Mouse (Mus musculus): ENCODE data around the gene Eif4a1.
A peak's percentile ranks its signal among the peaks of the same experiment; 100 is the strongest.
"Not testable (repeated sequence)": the region's sequence is repeated elsewhere in the genome, so short reads cannot be mapped to it uniquely, and the experiment has no call there.

Eif4a1 gene

DNA sequence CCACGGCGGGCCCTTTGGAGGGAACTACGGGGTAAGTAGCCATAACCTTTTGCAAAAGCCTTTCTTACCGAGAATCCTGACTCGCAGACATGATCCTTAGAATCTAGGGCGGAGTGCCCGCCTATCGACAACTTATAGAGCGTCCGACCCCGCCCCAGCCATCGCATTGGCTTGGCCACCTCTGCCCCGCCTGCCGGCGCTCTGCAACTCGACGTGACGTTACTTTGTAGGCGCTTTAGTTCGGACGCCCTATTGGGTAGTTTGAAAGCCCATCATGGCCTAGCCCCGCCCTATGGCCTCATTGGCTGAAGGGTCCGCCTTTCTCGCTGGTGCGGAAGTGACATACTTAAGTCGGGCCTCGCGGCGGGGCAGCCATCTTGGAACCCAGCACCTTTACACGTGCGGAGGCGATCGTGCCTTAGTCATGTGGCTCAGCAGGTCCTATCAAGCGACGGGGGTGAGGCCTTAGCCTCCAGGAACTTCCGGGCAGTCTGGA is at the start of gene Eif4a1:
TSS of gene Eif4a1 (minus strand) at position 213 of the 496 bp plus-strand sequence.
- DNase-seq (ENCODE audit: low read depth), result peak; percentile 100

DNA sequence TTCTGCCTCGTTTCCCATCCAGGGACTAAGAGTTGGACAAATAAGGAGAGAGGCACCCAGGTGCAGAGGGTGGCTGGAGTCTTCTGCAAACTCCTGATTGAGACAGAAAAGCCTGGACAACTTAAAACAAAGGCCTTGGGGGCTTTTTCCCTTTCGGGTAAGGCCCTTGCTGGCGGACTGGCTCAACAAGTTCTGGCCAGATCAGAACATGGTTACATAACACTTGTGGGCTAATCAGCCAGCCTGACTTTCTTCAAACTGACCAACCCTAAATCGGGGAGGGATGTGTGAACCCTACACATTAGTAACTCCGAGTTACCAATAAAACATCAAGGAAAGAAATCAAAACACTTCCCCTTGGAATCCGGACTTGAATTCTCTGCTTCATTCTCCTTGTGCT is 48.6 kb upstream of the Eif4a1 start:
- DNase-seq (ENCODE audit: low read depth), result no peak

- no peak for DNase-seq (ENCODE audit: low read depth)
Observed at GRCm38 (mm10) chr11:69719423-69719822, 47.2 kb upstream of the Eif4a1 start.

GRCm38 (mm10) chr11:69718661-69719060 is 46.4 kb upstream of the Eif4a1 start:
- no peak for DNase-seq (ENCODE audit: low read depth)

DNA sequence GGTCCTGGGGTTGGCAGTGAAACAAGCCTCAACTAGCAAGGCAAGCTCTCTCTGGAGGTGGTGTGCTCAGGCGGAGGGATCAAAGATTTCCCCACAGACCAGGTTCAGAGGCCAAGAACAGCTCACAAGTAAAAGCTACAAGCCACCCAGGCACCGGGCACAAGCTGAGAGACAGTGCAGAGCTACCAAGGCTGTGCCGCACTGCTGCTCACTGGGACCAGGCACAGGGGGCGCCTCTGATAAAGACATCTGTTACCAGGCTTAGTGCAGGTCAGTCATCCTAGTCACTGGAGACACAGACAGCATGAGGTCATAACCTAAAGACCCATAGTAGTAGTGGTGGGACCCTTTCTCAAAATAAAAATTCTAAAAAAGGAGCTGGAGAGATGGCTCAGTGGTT is 44.7 kb upstream of the Eif4a1 start:
- no peak for DNase-seq (ENCODE audit: low read depth)

DNA sequence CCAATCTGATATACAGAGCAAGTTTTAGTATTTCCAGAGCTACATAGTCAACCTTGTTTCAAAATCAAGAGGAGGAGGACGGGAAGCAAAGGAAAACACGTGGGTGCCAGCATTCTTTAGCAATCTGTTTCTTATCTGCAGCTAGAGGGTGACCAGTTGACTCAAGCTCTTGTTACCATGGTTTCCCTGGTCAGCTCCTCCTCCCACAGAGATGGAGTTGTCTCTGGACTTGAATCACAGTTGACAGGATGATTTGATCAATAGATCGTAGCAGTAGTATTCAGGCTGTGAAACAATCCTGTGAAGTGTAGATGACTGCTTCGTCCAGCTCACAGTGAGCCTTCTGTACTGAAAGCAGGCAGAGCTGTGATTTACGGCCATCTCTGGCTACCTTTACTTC is 43.7 kb upstream of the Eif4a1 start:
- DNase-seq (ENCODE audit: low read depth), result no peak

GRCm38 (mm10) chr11:69715482-69715881 is 43.3 kb upstream of the Eif4a1 start:
- no peak for DNase-seq (ENCODE audit: low read depth)

DNA sequence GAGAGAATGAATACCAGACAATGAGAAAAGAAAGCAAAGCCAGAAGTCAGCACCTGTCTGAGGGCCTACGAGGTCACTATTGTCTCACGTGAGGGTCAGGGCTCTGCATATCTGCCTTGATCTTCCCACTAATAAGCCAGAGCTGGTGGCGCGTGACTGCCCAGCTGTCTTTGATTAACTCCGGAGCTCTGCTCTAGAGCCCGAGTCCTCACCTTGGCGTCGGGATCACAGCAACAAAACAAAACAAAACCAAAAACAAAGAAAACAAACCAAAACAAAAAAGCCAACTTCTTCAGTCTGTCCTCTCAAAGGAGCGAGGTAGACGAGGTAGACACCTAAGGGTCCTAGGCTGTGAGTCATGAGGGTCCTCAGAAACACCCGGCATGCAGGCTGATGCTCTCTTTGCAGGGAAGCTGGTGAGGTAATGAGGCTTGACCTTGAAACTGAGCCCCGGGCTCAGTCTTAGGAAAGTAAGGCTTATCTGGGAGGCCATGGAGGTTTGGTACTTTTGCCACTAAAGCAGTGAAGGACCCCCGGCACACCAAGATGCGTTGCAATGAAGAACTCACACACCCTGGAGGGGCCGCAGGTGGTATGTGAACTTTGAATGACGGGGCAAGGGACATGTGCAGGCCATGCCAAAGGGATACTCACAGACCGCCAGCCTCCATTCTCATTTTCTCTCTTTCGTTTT is 42.6 kb upstream of the Eif4a1 start:
- DNase-seq (ENCODE audit: low read depth), result no peak

- DNase-seq (ENCODE audit: low read depth), result no peak
Observed at GRCm38 (mm10) chr11:69712954-69713672, 40.9 kb upstream of the Eif4a1 start.

DNA sequence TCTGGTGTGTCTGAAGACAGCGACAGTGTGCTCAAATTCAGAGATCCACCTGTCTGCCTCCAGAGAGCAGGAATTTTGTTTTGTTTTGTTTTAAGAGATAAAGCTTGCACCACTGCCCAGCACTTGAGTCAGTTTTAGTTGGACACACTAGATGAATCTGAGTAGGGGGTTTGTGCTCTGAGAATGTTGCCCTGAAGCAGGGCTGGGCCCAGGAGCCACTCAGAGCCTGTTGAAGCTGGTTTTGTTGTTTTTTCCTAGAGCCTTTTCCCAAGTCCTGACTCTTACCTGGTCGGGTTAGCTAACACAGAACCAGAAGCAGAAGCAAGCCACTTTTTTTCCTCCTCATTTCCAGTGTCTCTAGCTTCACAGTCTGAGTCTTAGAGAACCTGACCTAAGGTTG is 38.9 kb upstream of the Eif4a1 start:
- no peak for DNase-seq (ENCODE audit: low read depth)

DNA sequence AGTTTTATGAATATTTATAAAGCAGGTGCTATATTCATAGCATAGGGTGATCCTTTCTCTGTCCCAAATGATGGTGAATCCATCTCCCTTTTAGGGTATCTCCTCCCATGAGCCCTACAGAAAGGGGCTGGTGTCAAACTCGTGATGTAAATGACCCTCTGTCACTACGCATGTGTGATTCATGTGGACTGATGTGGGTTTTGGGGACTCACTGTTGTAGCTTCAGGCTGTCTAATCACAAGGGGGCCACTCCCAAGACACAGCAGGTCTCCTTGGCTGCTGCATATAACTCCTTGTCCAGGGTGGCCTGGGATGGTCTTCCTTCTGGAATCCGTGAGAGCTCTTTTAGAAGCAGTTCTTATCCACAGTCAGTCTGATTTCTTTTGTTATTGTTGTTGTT is 38.2 kb upstream of the Eif4a1 start:
- no peak for DNase-seq (ENCODE audit: low read depth)

GRCm38 (mm10) chr11:69709554-69710446 is 37.6 kb upstream of the Eif4a1 start:
- DNase-seq (ENCODE audit: low read depth), result no peak

GRCm38 (mm10) chr11:69708614-69709265 is 36.5 kb upstream of the Eif4a1 start:
- no peak for DNase-seq (ENCODE audit: low read depth)

DNA sequence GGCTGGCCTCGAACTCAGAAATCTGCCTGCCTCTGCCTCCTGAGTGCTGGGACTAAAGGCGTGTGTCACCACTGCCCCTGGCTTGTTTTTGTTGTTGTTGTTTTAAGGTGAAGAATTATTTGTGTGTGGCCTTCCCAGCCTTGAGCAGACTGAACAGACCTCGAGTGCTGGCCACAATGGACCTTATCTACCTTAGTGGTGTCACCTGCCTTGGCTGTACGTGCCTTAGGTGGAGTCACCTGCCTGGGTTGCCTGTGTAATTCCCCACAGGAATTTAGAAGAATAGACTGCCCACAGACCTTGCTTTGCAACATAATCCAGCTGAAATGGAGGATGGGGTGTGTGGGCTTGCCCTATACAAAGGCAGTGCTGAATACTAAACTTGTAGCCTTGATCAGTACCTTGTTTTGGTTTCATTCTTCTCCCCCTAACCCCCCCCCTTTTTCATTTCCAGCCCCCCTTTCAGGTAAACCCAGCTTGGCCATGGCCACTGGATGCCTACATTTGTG is 35.7 kb upstream of the Eif4a1 start:
- no peak for DNase-seq (ENCODE audit: low read depth)

DNA sequence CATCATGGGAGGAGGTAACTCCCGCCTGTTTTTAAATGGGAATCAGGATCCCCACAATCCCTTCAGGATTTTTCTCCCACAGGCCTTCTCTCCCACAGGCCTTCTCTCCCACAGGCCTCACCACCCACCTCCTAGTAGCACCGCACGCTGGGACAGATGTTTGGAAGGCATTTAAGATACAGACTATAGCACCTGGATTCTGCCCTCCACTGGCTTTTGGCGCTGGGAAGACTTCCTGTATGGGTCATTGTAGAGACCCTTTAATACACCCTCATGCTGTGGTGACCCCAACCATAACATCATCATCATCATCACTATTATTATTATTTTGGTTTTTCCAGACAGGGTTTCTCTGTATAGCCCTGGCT is 35.2 kb upstream of the Eif4a1 start:
- no peak for DNase-seq (ENCODE audit: low read depth)

DNA sequence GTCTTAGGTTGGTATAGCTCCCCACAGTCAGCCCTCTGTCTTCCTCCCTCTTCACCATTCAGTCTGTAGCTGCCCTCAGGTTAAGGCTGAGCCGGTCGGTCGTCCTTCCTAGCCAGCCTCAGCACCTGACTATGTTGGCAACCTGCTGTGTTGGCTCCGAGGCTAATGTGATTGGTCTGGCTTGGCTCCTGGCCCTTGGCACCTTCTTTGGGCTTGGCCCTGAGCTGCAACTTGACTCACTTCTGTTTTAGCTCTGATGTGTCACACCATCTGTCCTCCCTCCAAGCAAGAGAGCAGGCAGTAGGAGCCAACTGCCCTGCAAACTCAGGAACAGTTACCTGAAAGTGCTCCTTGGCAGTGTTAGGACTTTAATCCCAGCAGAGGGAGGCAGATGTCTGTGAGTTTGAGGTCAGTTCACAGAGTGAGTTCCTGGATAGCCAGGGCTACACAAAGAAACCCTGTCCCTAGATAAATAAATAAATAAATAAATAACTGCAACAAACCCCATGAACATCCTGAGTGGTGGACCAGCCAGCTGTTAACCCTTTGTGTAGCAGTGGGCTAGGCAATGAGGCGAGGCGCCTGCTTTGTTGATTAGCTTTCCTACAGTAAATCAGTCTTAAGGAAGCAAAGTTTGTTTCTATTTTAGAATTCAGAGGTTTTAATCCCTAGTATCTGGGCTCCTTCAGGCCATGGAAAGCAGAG is 34.7 kb upstream of the Eif4a1 start:
- no peak for DNase-seq (ENCODE audit: low read depth)

DNA sequence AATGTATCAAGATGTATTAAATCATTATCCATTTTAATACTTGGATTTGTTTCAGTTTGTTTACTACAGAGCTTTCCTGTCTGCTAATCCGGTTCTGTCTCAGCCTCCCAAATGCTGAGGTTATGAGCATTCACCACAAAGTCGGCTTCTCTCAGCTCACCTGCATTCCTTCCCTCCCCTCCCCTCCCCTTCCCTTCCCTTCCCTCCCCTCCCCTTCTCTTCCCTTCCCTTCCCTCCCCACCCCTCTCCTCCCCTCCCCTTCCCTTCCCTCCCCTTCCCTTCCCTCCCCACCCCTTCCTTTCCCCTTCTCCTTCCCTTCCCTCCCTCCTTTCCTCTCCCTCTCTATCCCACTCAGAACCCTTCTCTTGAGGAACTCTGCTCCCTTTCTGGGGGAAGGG is 32.4 kb upstream of the Eif4a1 start:
- DNase-seq (ENCODE audit: low read depth), result no peak

- no peak for DNase-seq (ENCODE audit: low read depth)
Observed at GRCm38 (mm10) chr11:69703814-69704612, 31.8 kb upstream of the Eif4a1 start.

DNA sequence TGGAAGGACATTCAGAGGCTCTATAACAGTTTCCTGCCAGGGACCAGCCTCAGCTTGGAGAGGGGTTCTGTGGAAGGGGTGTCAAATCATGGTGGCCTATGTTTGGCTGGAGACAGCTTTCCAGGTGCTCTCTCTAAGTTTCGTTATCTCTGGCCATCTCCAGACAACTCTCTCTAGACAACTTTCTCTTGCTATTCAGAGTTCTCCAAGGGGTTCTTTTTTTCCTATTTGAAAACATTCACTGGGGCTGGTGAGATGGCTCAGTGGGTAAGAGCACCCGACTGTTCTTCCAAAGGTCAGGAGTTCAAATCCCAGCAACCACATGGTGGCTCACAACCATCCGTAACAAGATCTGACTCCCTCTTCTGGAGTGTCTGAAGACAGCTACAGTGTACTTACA is 31.2 kb upstream of the Eif4a1 start:
- DNase-seq (ENCODE audit: low read depth), result not testable (repeated sequence)

DNA sequence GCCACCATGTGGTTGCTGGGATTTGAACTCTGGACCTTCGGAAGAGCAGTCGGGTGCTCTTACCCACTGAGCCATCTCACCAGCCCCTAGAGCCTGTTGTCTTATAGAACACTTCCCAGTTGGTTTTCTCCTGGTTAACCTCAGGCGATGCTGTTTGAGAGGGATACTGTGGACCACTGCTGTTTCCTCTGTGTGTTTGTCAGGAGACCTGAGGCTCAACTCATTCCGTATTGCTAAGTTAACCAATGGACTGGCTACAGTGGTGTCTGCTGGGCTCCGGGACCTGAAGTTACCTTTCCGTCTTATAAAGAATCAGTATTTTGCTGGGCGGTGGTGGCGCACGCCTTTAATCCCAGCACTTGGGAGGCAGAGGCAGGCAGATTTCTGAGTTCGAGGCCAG is 30.7 kb upstream of the Eif4a1 start:
- DNase-seq (ENCODE audit: low read depth), result not testable (repeated sequence)

All from c-Kit-positive CD71-negative TER-119-negative erythroid progenitor cells, embryonic 14.5 days (primary cell).